Mouse (Mus musculus) lung, embryonic 14.5 days (tissue): Measurements from ENCODE around the gene Rpp21. TPM values are rescaled to one million over a fixed set of nuclear protein-coding genes. Genes with fewer than 3 reads are reported as not detected.
A peak's percentile ranks its signal among the peaks of the same experiment; 100 is the strongest.

Source experiments
- ATAC-seq: fragments of 200-750 bp; cut with Nextera tagmentation; 2 replicates; pipeline ENCODE4 v1.8.0; 2017; ENCODE audit warnings: mild to moderate bottlenecking, moderate TSS enrichment, moderate library complexity; ENCODE audit not compliant: insufficient read depth
- DNase-seq: peaks from one replicate; pipeline ENCODE4 v3.0.0-alpha.2; 2015
- H3K27ac ChIP-seq: fragments of 300-500 bp; sonication (generic); 2 replicates; pipeline ENCODE4 v1.5.1; 2014; ENCODE audit warnings: low read depth, mild to moderate bottlenecking, moderate library complexity
- H3K27me3 ChIP-seq: fragments of 300-500 bp; sonication (generic); 2 replicates; pipeline ENCODE4 v1.6.1; 2014; ENCODE audit warnings: low read length, control low read depth; ENCODE audit not compliant: insufficient read depth
- H3K36me3 ChIP-seq: fragments of 300-500 bp; sonication (generic); 2 replicates; pipeline ENCODE4 v1.6.1; 2014; ENCODE audit warnings: control low read depth; ENCODE audit not compliant: insufficient read depth
- H3K4me1 ChIP-seq: fragments of 300-500 bp; sonication (generic); 2 replicates; pipeline ENCODE4 v1.6.1; 2014; ENCODE audit warnings: antibody characterized with exemption, control low read depth; ENCODE audit not compliant: insufficient read depth
- H3K4me2 ChIP-seq: fragments of 300-500 bp; sonication (generic); 2 replicates; pipeline ENCODE4 v1.6.1; 2014; ENCODE audit warnings: mild to moderate bottlenecking
- H3K4me3 ChIP-seq: fragments of 300-500 bp; sonication (generic); 2 replicates; pipeline ENCODE4 v1.5.1; 2014; ENCODE audit warnings: low read depth, low read length
- H3K9ac ChIP-seq: fragments of 300-500 bp; sonication (generic); 2 replicates; pipeline ENCODE4 v1.6.1; 2014
- H3K9me3 ChIP-seq: fragments of 300-500 bp; sonication (generic); 2 replicates; pipeline ENCODE4 v1.6.1; 2016; ENCODE audit warnings: low read depth, low read length, control low read depth
- CTCF ChIP-seq: IDR thresholded peaks from 2 replicates; pipeline ENCODE4 v1.5.1; 2016; ENCODE audit warnings: antibody characterized with exemption, low read depth
- WGBS: fragments of 180-500 bp; shearing (Covaris S2); extraction: QIAGEN DNeasy Blood & Tissue Kit; methylation state at CpG from one replicate; pipeline ENCODE4 v1.1.7; 2014; 5-methylcytosine and 5-hydroxymethylcytosine counted together
- polyA plus RNA-seq: library from polyadenylated mRNA; unstranded; fragments of >200 nt; fragmentation: Nextera tagmentation; extraction: Ambion mirVana; gene quantifications from 2 replicates; pipeline ENCODE4 v1.2.1, GENCODE M21; 2014

Gene Rpp21
- polyA plus RNA-seq, 1 experiment from 2014 or later, result 195 TPM

GRCm38 (mm10) chr17:36271586-36272256 is 13.9 kb upstream of the Rpp21 start, which contains the start of gene Trim39:
Trim39 (minus strand) TSS chr17:36272247.
- H3K36me3 ChIP-seq, result peaks cover 42% of the 10 kb centered on the region
- H3K9ac ChIP-seq, result peak within 1 kb of the TSS; percentile 97
- ATAC-seq, result peak; percentile 82
- H3K4me3 ChIP-seq, result peak within 1 kb of the TSS; percentile 90
- under 1% methylated on average over 43 of the region's 43 CpGs for WGBS
- peak within 1 kb of the TSS; percentile 94 for H3K27ac ChIP-seq
- H3K4me2 ChIP-seq, result peak within 1 kb of the TSS; percentile 93
- no peak for TF ChIP-seq CTCF
- peak; percentile 83 for DNase-seq
- H3K4me1 ChIP-seq, result peaks cover 13% of the 10 kb centered on the region
- no peaks in the 10 kb centered on the region for H3K9me3 ChIP-seq
- H3K27me3 ChIP-seq, result no peaks in the 10 kb centered on the region

DNA sequence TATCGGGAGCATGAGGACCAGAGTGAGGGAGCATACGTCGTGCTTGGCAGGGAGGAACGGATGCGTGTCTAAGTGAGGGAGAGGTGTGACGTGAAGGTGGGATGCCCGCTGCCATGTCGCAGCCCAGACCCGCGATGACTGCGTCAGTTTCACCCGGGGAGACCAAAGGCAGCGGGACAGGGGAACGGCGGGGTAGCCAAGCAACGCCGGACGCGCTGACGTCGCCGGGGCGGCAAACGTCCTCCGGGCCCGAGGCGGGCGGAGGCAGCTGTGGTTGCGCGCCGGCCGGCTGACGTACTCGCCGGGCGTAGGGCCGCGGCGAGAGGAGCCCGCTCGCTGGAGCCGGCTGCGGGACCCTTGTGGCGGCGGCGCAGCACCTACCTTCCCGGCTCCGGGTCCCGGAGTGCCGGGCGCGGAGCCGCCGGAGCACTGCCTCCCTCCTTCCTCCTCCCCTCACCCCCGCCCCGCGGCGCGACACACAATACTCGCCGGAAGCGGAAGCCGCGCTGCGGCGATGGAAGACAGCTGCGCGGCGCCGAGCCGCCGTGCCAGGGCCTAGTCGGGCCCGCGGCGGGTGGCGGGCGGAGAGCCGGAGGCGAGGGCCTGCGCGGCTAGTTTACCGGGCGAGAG is 13.2 kb upstream of the Rpp21 start:
- no peaks in the 10 kb centered on the region for H3K27me3 ChIP-seq
- peak overlapping the region; percentile 93 for H3K4me2 ChIP-seq
- ATAC-seq (peak; percentile 94), DNase-seq (peak; percentile 92)
- peak overlapping the region; percentile 97 for H3K9ac ChIP-seq
- H3K9me3 ChIP-seq, result no peaks in the 10 kb centered on the region
- H3K4me3 ChIP-seq, result peak overlapping the region; percentile 90
- peaks cover 44% of the 10 kb centered on the region for H3K36me3 ChIP-seq
- no peak for TF ChIP-seq CTCF
- H3K27ac ChIP-seq, result peak overlapping the region; percentile 94
- under 1% methylated on average over 84 of the region's 84 CpGs for WGBS
- H3K4me1 ChIP-seq, result peaks cover 13% of the 10 kb centered on the region

DNA sequence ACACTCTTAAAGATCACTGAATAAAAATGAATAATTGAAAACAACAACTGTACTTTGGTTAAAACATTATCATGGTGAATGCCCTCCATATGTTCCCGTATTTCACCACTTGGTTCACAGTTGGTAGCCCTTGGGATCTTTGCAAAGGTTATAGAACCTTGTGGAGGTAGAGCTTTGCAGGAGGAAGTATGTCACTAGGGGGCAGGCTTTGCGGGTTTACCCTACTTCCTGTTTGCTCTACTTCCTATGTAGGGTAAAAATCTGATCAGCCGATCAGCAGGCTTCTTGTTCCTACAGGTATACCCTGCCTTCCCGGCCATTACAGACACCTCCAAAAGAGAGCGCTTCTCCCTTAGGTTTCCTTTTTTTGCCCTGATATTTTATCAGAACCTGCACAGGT is 8.0 kb upstream of the Rpp21 start:
- Histone ChIP-seq H3K9ac (no peak overlapping the region), H3K9me3 (no peaks in the 10 kb centered on the region), H3K27ac (no peak overlapping the region), H3K4me1 (peaks cover 8% of the 10 kb centered on the region), H3K36me3 (peaks cover 68% of the 10 kb centered on the region), H3K27me3 (no peaks in the 10 kb centered on the region), H3K4me3 (no peak overlapping the region), H3K4me2 (no peak overlapping the region)
- WGBS, result 77% methylated on average over 5 of the region's 5 CpGs
- ATAC-seq, result no peak
- peak; percentile 26 for TF ChIP-seq CTCF
- DNase-seq, result peak; percentile 19

GRCm38 (mm10) chr17:36264273-36264925 is 6.5 kb upstream of the Rpp21 start:
- H3K9me3 ChIP-seq, result no peaks in the 10 kb centered on the region
- no peak overlapping the region for H3K9ac ChIP-seq
- no peak overlapping the region for H3K27ac ChIP-seq
- peaks cover 81% of the 10 kb centered on the region for H3K36me3 ChIP-seq
- ATAC-seq (no peak), DNase-seq (no peak)
- H3K4me1 ChIP-seq, result no peaks in the 10 kb centered on the region
- no peak overlapping the region for H3K4me3 ChIP-seq
- H3K4me2 ChIP-seq, result no peak overlapping the region
- TF ChIP-seq CTCF, result no peak
- H3K27me3 ChIP-seq, result no peaks in the 10 kb centered on the region
- 91% methylated on average over 3 of the region's 3 CpGs for WGBS

- H3K9me3 ChIP-seq, result no peaks in the 10 kb centered on the region
- ATAC-seq (no peak), DNase-seq (no peak)
- H3K36me3 ChIP-seq, result peaks cover 75% of the 10 kb centered on the region
- no peak overlapping the region for H3K4me3 ChIP-seq
- no peak overlapping the region for H3K27ac ChIP-seq
- TF ChIP-seq CTCF, result no peak
- 86% methylated on average over 9 of the region's 9 CpGs for WGBS
- H3K9ac ChIP-seq, result no peak overlapping the region
- H3K4me2 ChIP-seq, result no peak overlapping the region
- H3K4me1 ChIP-seq, result no peaks in the 10 kb centered on the region
- H3K27me3 ChIP-seq, result no peaks in the 10 kb centered on the region
Measured at GRCm38 (mm10) chr17:36261511-36262166, 3.8 kb upstream of the Rpp21 start.

- H3K4me3 ChIP-seq, result peak overlapping the region; percentile 70
- under 1% methylated on average over 37 of the region's 37 CpGs for WGBS
Measured at GRCm38 (mm10) chr17:36257241-36257947, 475 bp downstream of the Rpp21 start.

More at GRCm38 (mm10) chr17:36257241-36257947, 475 bp downstream of the Rpp21 start:
- H3K4me1 ChIP-seq, result 0 out of 2 replicates have a peak, but pooled peaks cover 2% of the 10 kb centered on the region
- H3K4me2 ChIP-seq, result peak overlapping the region; percentile 61
- peaks cover 53% of the 10 kb centered on the region for H3K36me3 ChIP-seq
- H3K9ac ChIP-seq, result peak overlapping the region; percentile 77
- H3K9me3 ChIP-seq, result no peaks in the 10 kb centered on the region
- H3K27ac ChIP-seq, result peak overlapping the region; percentile 84
- ATAC-seq (peak; percentile 96), DNase-seq (peak; percentile 85)
- H3K27me3 ChIP-seq, result no peaks in the 10 kb centered on the region
- TF ChIP-seq CTCF, result peak; percentile 72
